Mouse (Mus musculus) hindbrain, embryonic 11.5 days (tissue): ENCODE data around the gene Pparg. TPM values are rescaled to one million over a fixed set of nuclear protein-coding genes. Genes with fewer than 3 reads are reported as not detected.
A peak's percentile ranks its signal among the peaks of the same experiment; 100 is the strongest.

Source experiments
- ATAC-seq: fragments of 200-750 bp; cut with Nextera tagmentation; 2 replicates; pipeline ENCODE4 v1.8.0; 2017; ENCODE audit warnings: mild to moderate bottlenecking, moderate TSS enrichment, moderate library complexity; ENCODE audit not compliant: low FRiP score
- DNase-seq: peaks from one replicate; pipeline ENCODE4 v3.0.0-alpha.2; 2015; ENCODE audit warnings: low spot score
- H3K27ac ChIP-seq: fragments of 300-500 bp; sonication (generic); 2 replicates; pipeline ENCODE4 v1.5.1; 2014; ENCODE audit warnings: mild to moderate bottlenecking, low read depth, low read length
- H3K27me3 ChIP-seq: fragments of 300-500 bp; sonication (generic); 2 replicates; pipeline ENCODE4 v1.6.1; 2014; ENCODE audit warnings: mild to moderate bottlenecking, low read length, moderate library complexity, mixed read lengths; ENCODE audit not compliant: control insufficient read depth, insufficient read depth
- H3K36me3 ChIP-seq: fragments of 300-500 bp; sonication (generic); 2 replicates; pipeline ENCODE4 v1.6.1; 2014; ENCODE audit warnings: mild to moderate bottlenecking, low read length, moderate library complexity, mixed read lengths; ENCODE audit not compliant: control insufficient read depth, insufficient read depth
- H3K4me1 ChIP-seq: fragments of 300-500 bp; sonication (generic); replicated peaks from 2 replicates; pipeline ENCODE4 v1.6.1; 2014; ENCODE audit warnings: low read length, mixed read lengths; ENCODE audit not compliant: control insufficient read depth, insufficient read depth
- H3K4me2 ChIP-seq: fragments of 300-500 bp; sonication (generic); replicated peaks from 2 replicates; pipeline ENCODE4 v1.6.1; 2014; ENCODE audit warnings: mild to moderate bottlenecking, low read depth, low read length
- H3K4me3 ChIP-seq: fragments of 300-500 bp; sonication (generic); 2 replicates; pipeline ENCODE4 v1.5.1; 2014; ENCODE audit warnings: low read depth, low read length
- H3K9ac ChIP-seq: fragments of 300-500 bp; sonication (generic); 2 replicates; pipeline ENCODE4 v1.6.1; 2014; ENCODE audit warnings: low read depth, low read length
- H3K9me3 ChIP-seq: fragments of 300-500 bp; sonication (generic); 2 replicates; pipeline ENCODE4 v1.6.1; 2016; ENCODE audit warnings: low read length; ENCODE audit not compliant: control insufficient read depth
- WGBS: fragments of 180-500 bp; shearing (Covaris S2); extraction: QIAGEN DNeasy Blood & Tissue Kit; methylation state at CpG from one replicate; pipeline ENCODE4 v1.1.7; 2014; 5-methylcytosine and 5-hydroxymethylcytosine counted together
- polyA plus RNA-seq: library from polyadenylated mRNA; unstranded; fragments of >200 nt; fragmentation: Nextera tagmentation; extraction: Ambion mirVana; gene quantifications from 2 replicates; pipeline ENCODE4 v1.2.1, GENCODE M21; 2014

Gene Pparg
- polyA plus RNA-seq, 1 experiment from 2014 or later: 0.37 TPM

DNA sequence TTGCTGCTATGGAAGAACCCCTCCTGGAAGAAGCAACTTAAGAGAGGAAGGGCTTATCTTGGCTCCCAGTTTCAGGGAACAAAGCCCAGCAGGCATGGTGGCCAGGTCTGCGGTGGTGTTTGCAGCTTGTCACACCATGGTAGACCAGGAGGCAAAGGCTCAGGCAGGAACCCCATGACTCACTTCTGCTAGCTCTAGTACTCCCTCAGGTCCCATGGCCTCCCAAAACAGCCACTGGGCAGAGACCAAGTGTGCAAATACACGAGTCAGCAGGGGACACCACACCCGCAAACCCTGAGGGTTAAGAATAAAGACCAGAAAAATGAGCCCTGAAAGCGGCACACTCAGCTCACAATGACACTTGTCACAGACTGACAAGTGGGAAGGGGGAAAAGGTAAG lies 175.4 kb downstream of the Pparg start:
- Histone ChIP-seq H3K27ac (no peak overlapping the region), H3K4me1 (no peaks in the 10 kb centered on the region), H3K27me3 (no peaks in the 10 kb centered on the region), H3K4me3 (no peak overlapping the region), H3K4me2 (no peak overlapping the region), H3K9me3 (no peaks in the 10 kb centered on the region), H3K36me3 (no peaks in the 10 kb centered on the region), H3K9ac (no peak overlapping the region)
- ATAC-seq (no peak), DNase-seq (no peak)
- WGBS: 72% methylated on average over 4 of the region's 4 CpGs

DNA sequence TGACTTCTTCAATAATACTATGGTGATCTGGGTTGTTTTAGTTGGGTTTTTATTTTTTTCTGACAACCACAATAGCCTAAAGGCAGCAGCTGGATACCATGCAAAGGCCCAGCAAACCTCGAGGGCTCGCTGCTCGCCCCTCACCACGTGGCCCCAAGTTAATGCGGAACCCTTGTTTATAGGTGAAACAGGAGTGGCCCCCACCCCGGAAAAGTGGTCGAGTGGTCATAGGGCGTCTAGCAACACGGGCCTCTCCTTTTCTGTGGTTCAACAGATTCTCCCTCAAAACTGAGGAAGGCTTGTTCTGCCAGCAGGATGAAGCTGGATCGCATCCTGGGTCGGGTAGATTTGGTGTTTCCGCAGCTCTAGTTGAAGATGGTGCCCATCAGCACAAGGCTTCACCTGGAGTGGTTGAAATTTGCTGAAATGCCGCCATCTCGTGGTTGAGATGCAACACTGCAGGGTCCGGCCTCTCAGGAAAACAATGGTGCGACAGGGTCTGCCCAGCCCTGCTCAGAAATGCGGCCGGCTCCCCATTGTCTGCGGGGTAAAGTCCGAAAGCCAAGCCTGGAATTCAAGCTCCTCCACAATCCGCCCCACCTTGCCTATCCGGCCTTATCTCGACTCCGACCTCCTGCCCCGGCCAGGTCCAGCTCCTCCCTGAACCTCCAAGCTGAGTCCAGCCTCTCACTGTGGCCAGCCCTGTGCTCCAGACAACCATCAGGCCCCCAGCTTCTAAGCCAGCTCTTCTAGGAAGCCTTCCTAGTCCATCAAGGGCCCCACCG lies 178.1 kb downstream of the Pparg start:
- no peaks in the 10 kb centered on the region for H3K27me3 ChIP-seq
- 22% methylated on average over 26 of the region's 26 CpGs for WGBS
- DNase-seq (peak; percentile 92), ATAC-seq (peak; percentile 86)
- no peaks in the 10 kb centered on the region for H3K4me1 ChIP-seq
- H3K27ac ChIP-seq: no peak overlapping the region
- H3K9ac ChIP-seq: peak overlapping the region; percentile 71
- H3K9me3 ChIP-seq: no peaks in the 10 kb centered on the region
- no peaks in the 10 kb centered on the region for H3K36me3 ChIP-seq
- peak overlapping the region; percentile 19; the same call in 1 of the 2 replicates for H3K4me3 ChIP-seq
- peak overlapping the region; percentile 43 for H3K4me2 ChIP-seq

Other genes starting within 250 kb of the Pparg start
- 6.0 and 6.2 TPM in 2 replicates for gene Syn2, start 226.0 kb upstream of the Pparg start, polyA plus RNA-seq
- not detected in 2 replicates for gene Gm17482, start 133.6 kb upstream of the Pparg start, polyA plus RNA-seq
- 0.20 and 0.57 TPM in 2 replicates for gene Timp4, start 108.7 kb upstream of the Pparg start, polyA plus RNA-seq
- 29.7 and 30.6 TPM in 2 replicates for gene Tsen2, start 183.7 kb downstream of the Pparg start, polyA plus RNA-seq
- gene Mkrn2os, start 231.6 kb downstream of the Pparg start, polyA plus RNA-seq: 0.11 and 0.18 TPM in 2 replicates
- gene Mkrn2, start 241.0 kb downstream of the Pparg start, polyA plus RNA-seq: 19.6 and 28.6 TPM in 2 replicates